Mouse (Mus musculus) heart, embryonic 16.5 days (tissue): Measurements from ENCODE around the gene Trarg1. TPM values are rescaled to one million over a fixed set of nuclear protein-coding genes. Genes with fewer than 3 reads are reported as not detected.
"Not testable (repeated sequence)": the region's sequence is repeated elsewhere in the genome, so short reads cannot be mapped to it uniquely, and the experiment has no call there.

Source experiments
- ATAC-seq: fragments of 200-750 bp; cut with Nextera tagmentation; replicated peaks from 2 replicates; pipeline ENCODE4 v1.8.0; 2017; ENCODE audit warnings: moderate number of reproducible peaks; ENCODE audit not compliant: insufficient read depth, low FRiP score; ENCODE audit errors: extremely low read depth
- H3K27ac ChIP-seq: fragments of 300-500 bp; sonication (generic); 2 replicates; pipeline ENCODE4 v1.5.1; 2014; ENCODE audit warnings: mild to moderate bottlenecking, low read length, control low read depth, moderate library complexity
- H3K27me3 ChIP-seq: fragments of 300-500 bp; sonication (generic); 2 replicates; pipeline ENCODE4 v1.6.1; 2014; ENCODE audit warnings: low read length, mixed read lengths; ENCODE audit not compliant: control insufficient read depth, insufficient read depth
- H3K36me3 ChIP-seq: fragments of 300-500 bp; sonication (generic); 2 replicates; pipeline ENCODE4 v1.6.1; 2014; ENCODE audit not compliant: control insufficient read depth, insufficient read depth
- H3K4me1 ChIP-seq: fragments of 300-500 bp; sonication (generic); 2 replicates; pipeline ENCODE4 v1.6.1; 2014; ENCODE audit warnings: low read length, mixed read lengths; ENCODE audit not compliant: control insufficient read depth, insufficient read depth
- H3K4me2 ChIP-seq: fragments of 300-500 bp; sonication (generic); 2 replicates; pipeline ENCODE4 v1.6.1; 2014; ENCODE audit warnings: low read depth, mild to moderate bottlenecking, control low read depth, low read length
- H3K4me3 ChIP-seq: fragments of 300-500 bp; sonication (generic); 2 replicates; pipeline ENCODE4 v1.5.1; 2014; ENCODE audit warnings: mild to moderate bottlenecking, control low read depth, low read length
- H3K9ac ChIP-seq: fragments of 300-500 bp; sonication (generic); 2 replicates; pipeline ENCODE4 v1.6.1; 2014; ENCODE audit warnings: low read length, control low read depth
- H3K9me3 ChIP-seq: fragments of 300-500 bp; sonication (generic); replicated peaks from 2 replicates; pipeline ENCODE4 v1.6.1; 2016; ENCODE audit warnings: low read length; ENCODE audit not compliant: control insufficient read depth
- WGBS: fragments of 180-500 bp; shearing (Covaris S2); extraction: QIAGEN DNeasy Blood & Tissue Kit; methylation state at CpG from one replicate; pipeline ENCODE4 v1.1.7; 2014; 5-methylcytosine and 5-hydroxymethylcytosine counted together
- polyA plus RNA-seq: library from polyadenylated mRNA; unstranded; fragments of >200 nt; fragmentation: Nextera tagmentation; extraction: Ambion mirVana; gene quantifications from 2 replicates; pipeline ENCODE4 v1.2.1, GENCODE M21; 2015

Gene Trarg1
- polyA plus RNA-seq = 0.51 and 0.54 TPM in 2 replicates

GRCm38 (mm10) chr11:76679508-76679907, at the start of gene Trarg1:
Gene Trarg1 (plus strand): TSS chr11:76679808.
- not testable (repeated sequence) for H3K4me3 ChIP-seq, H3K9ac ChIP-seq, H3K4me2 ChIP-seq, H3K9me3 ChIP-seq, H3K27ac ChIP-seq, ATAC-seq, H3K36me3 ChIP-seq, H3K4me1 ChIP-seq
- WGBS = 30% methylated on average over 8 of the region's 8 CpGs
- H3K27me3 ChIP-seq = peaks cover 11% of the 10 kb centered on the region

GRCm38 (mm10) chr11:76630023-76630422, 49.6 kb upstream of the Trarg1 start:
- no peak overlapping the region for H3K4me2 ChIP-seq
- H3K27ac ChIP-seq = no peak overlapping the region
- no peak overlapping the region for H3K9ac ChIP-seq
- H3K36me3 ChIP-seq = no peaks in the 10 kb centered on the region
- peaks cover 5% of the 10 kb centered on the region for H3K4me1 ChIP-seq
- no peak for ATAC-seq
- WGBS = 27% methylated on average over 2 of the region's 2 CpGs
- no peak overlapping the region for H3K4me3 ChIP-seq
- H3K27me3 ChIP-seq = no peaks in the 10 kb centered on the region
- no peaks in the 10 kb centered on the region for H3K9me3 ChIP-seq

DNA sequence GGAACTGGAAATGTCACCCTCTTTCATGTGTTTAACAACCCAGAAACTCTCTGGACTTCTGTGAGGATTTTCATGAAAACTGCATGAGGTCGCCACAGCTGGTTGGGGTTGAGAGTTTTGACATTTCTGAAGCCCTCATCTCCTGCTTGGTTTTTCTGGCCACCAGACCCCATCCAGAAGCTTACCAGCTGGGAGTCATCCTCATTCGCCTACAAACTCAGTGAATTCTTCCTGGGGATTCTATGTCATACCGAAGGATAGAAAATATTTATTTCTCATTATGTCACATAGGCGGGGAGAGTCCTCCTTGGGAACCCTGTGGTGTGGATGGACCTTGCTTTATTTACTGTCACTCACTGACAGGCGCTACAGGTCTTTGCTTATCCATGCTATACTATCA, 49.1 kb upstream of the Trarg1 start:
- Histone ChIP-seq H3K9ac (no peak overlapping the region), H3K4me3 (no peak overlapping the region), H3K9me3 (no peaks in the 10 kb centered on the region), H3K27me3 (no peaks in the 10 kb centered on the region), H3K36me3 (no peaks in the 10 kb centered on the region), H3K27ac (no peak overlapping the region), H3K4me1 (peaks cover 5% of the 10 kb centered on the region), H3K4me2 (no peak overlapping the region)
- no peak for ATAC-seq
- 78% methylated on average over 5 of the region's 5 CpGs for WGBS

- Histone ChIP-seq H3K9me3 (no peaks in the 10 kb centered on the region), H3K4me1 (no peaks in the 10 kb centered on the region), H3K27me3 (no peaks in the 10 kb centered on the region), H3K9ac (no peak overlapping the region), H3K27ac (no peak overlapping the region), H3K36me3 (no peaks in the 10 kb centered on the region), H3K4me3 (no peak overlapping the region), H3K4me2 (no peak overlapping the region)
- no peak for ATAC-seq
- 81% methylated on average over 17 of the region's 17 CpGs for whole genome bisulfite sequencing
Observed at GRCm38 (mm10) chr11:76639269-76639985, 40.2 kb upstream of the Trarg1 start.

DNA sequence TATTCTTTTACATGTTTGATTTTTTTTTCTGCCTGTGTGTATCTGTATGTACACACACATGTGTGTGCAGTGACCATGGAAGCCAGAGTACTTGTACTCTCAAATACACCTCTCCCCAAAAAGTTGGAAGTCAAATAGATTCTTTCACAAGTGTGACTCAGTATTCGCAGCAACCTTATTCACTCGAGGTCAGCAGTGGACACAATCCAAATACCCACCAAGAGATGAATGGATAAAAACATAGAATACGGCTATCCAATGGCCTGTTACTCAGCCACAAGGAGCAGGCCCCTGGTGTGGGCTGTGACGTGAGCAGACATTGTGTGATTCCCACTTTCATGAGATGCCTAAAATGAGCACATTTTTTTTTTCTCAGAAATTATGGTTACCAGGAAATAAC, 39.4 kb upstream of the Trarg1 start:
- H3K9ac ChIP-seq = no peak overlapping the region
- H3K4me1 ChIP-seq = no peaks in the 10 kb centered on the region
- 0 out of 2 replicates have a peak, but pooled peaks cover 6% of the 10 kb centered on the region for H3K27me3 ChIP-seq
- no peak overlapping the region for H3K27ac ChIP-seq
- H3K36me3 ChIP-seq = no peaks in the 10 kb centered on the region
- no peak overlapping the region for H3K4me3 ChIP-seq
- 63% methylated on average over 4 of the region's 4 CpGs for WGBS
- H3K4me2 ChIP-seq = no peak overlapping the region
- H3K9me3 ChIP-seq = no peaks in the 10 kb centered on the region
- no peak for ATAC-seq

DNA sequence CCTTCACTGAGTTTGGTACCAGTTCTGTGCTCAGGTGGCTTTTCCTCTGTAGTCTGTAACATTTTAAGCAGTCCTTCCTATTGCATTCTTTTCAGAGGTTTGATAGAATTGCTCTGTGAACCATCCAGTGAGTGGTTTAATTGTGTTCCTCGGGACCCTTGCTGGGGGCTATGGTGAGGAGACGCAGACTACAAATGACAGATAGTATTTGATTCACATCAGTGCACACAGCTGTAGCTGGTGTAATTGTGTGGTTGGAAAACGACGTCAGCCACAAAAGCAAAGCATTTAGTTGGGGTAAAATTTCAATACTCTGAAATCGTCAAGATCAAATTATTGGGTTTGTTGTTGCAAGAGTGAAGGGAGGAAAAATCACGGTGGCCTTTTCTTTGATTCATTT, 35.4 kb upstream of the Trarg1 start:
- H3K4me3 ChIP-seq = no peak overlapping the region
- ATAC-seq = no peak
- 77% methylated on average over 6 of the region's 6 CpGs for WGBS
- peaks cover 13% of the 10 kb centered on the region for H3K4me1 ChIP-seq
- H3K9ac ChIP-seq = no peak overlapping the region
- H3K27me3 ChIP-seq = peaks cover 9% of the 10 kb centered on the region; the same call in 1 of the 2 replicates
- H3K36me3 ChIP-seq = no peaks in the 10 kb centered on the region
- no peak overlapping the region for H3K4me2 ChIP-seq
- H3K9me3 ChIP-seq = no peaks in the 10 kb centered on the region
- H3K27ac ChIP-seq = no peak overlapping the region

DNA sequence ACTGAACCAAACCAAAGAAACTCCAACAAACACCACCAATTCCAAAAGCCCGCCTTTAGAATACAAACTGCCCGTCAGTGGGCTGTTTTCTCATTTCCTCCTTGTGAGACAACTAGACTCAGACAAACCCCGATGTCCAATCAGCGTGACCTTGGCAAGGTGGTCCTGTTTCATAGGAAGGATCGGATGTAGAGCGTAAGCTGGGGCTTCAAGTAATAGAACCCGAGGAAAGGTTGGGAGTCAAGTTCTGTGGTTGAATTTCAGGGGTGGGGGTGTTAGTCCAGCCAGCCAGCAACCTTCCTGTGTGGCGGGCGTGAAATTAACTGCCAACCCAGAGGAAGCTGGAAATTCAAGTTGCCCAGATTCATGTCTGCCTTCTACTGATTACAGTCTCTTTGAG, 34.6 kb upstream of the Trarg1 start:
- Histone ChIP-seq H3K36me3 (no peaks in the 10 kb centered on the region), H3K4me3 (no peak overlapping the region), H3K9me3 (no peaks in the 10 kb centered on the region), H3K4me1 (peaks cover 13% of the 10 kb centered on the region), H3K9ac (no peak overlapping the region), H3K4me2 (no peak overlapping the region), H3K27me3 (peaks cover 9% of the 10 kb centered on the region; the same call in 1 of the 2 replicates), H3K27ac (no peak overlapping the region)
- 70% methylated on average over 9 of the region's 9 CpGs for WGBS
- ATAC-seq = no peak

DNA sequence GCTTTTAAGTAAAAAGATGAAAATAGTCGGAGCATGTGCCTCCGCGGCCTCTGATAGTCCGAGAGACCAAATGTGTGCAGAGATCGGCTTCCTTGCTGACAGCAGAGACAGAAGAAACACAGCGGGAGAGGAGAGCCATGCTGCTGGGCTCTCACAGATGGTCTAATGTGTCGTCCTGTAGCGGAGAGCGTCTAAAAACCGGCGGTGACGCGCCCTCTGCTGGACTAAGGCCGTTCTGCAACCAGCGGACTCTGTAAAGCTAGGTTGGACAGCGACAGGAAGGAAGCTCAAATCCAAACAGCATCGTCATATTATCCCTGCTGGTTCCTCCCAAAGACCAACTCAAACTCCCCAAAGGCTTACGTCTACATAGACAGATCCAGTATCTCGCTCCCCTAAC, 33.7 kb upstream of the Trarg1 start:
- Histone ChIP-seq H3K4me1 (peaks cover 13% of the 10 kb centered on the region), H3K36me3 (no peaks in the 10 kb centered on the region), H3K9ac (peak overlapping the region; percentile 44; the same call in 1 of the 2 replicates), H3K27ac (no peak overlapping the region), H3K27me3 (peaks cover 9% of the 10 kb centered on the region; the same call in 1 of the 2 replicates), H3K4me2 (peak overlapping the region; percentile 67), H3K4me3 (peak overlapping the region; percentile 35), H3K9me3 (no peaks in the 10 kb centered on the region)
- under 1% methylated on average over 19 of the region's 19 CpGs for WGBS
- ATAC-seq = peak; percentile 83

- Histone ChIP-seq H3K36me3 (no peaks in the 10 kb centered on the region), H3K27ac (no peak overlapping the region; the same call in 1 of the 2 replicates), H3K4me2 (peak overlapping the region; percentile 64), H3K9ac (peak overlapping the region; percentile 42), H3K27me3 (peaks cover 9% of the 10 kb centered on the region; the same call in 1 of the 2 replicates), H3K4me3 (peak overlapping the region; percentile 31), H3K9me3 (no peaks in the 10 kb centered on the region), H3K4me1 (peaks cover 13% of the 10 kb centered on the region)
- ATAC-seq = 0 out of 2 replicates have a peak, but pooled peaks have one; percentile 26
- 9% methylated on average over 7 of the region's 7 CpGs for WGBS
Observed at GRCm38 (mm10) chr11:76647062-76647461, 32.5 kb upstream of the Trarg1 start.
